Mouse (Mus musculus): ENCODE results near the gene Gpr84.
A peak's percentile ranks its signal among the peaks of the same experiment; 100 is the strongest.
"Not testable (repeated sequence)": the region's sequence is repeated elsewhere in the genome, so short reads cannot be mapped to it uniquely, and the experiment has no call there.

Gpr84 gene

DNA sequence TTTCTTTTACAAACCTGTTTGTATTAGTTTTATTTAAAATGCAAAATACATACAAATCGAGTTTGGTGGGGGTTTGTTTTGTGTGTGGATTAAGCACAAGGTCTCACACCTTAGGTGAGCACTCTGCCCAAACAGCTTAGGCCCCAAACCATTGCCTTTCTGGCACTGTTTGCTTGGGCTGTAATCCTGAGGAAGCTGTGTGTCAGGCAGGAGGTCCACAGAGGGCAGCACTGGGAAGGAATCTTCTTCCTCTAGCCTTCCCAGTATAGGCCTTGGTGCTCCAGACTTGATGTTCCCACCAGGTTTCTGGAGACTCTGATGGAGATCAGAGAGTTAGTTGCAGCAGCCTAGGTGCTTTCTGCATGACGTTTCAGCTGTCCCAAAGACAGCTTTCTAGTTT is 25.8 kb downstream of the Gpr84 start:
- DNase-seq, result no peak

DNA sequence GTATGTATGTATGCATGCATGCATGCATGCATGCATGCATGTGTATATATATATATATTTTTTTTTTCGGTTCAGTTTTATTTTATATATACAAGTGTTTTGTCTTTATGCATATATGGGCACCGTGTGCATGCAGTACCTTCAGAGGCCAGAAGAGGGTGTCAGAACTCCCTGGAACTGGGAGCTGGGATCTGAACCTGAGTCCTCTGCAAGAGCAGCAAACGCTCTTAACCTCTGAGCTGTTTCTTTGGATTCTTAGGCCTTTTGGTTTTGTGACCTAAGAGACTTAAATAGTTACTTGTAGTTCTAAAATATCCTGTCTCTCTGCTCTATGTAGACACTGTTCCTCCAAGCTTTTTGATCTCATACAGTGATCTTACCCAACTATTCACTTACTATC is 26.3 kb downstream of the Gpr84 start:
- DNase-seq, result peak; percentile 67

DNA sequence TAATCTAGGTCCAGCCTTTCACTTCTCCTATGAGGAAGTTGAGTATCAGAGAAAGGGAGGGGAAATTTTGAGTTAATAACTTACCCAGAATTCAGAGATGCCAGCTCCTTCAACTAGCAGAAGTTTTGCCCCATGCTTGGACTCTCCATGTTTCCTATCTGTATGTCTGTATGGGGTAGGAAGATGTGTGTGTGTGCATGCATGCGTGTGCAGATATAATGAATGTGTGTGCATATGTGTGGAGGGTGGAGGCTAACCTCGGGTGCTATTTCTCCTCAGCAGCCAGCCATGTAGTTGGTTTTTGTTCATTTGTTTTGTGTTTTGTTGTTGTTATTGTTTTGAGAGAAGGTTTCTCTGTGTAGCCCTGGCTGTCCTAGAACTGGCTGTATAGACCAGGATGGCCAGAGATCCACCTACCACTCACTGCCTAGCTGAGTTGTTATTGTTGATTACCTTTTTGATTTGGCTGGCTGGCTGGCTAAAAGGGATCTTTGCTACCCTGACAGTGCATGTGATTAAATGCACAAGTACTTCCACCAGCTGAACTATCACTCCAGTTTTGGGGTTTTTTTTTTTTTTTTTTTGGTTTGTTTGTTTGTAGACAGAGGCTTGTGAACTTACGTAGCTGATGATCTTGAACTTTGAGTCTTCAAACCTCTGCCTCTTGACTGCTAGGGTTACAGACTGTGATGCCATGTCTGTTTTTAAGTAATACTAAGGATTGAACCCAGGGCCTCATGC is 28.8 kb downstream of the Gpr84 start:
- no peak for DNase-seq

DNA sequence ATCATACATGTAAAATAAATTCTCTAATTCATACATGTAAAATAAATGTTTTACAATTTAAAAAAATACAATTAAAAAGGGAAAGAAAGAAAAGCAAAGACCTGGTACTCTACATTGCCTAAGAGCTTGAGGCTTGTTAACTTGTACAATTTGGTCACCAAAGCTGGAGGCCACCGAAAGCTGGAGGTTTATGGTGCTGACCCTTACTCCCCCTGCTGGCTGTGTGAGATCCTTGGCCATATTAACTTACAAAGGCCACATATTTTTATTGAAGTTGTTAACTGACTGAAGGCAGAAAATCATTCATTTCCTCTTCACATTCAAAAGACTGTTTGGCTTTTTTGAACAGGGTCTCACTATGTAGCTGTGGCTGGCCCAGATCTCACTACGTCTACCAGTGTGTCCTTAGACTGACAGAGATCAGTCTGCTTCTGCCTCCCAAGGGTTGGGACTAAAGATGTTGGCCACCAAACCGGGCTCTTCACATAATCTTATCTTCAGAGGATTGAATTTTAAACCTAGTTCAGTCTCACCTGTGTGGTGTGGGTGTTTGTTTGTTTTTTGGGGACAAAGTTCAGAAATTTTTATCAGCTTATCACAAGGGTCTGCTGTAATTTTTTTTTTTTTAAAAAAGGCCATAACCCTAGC is 29.5 kb downstream of the Gpr84 start:
- peak; percentile 81 for DNase-seq

DNA sequence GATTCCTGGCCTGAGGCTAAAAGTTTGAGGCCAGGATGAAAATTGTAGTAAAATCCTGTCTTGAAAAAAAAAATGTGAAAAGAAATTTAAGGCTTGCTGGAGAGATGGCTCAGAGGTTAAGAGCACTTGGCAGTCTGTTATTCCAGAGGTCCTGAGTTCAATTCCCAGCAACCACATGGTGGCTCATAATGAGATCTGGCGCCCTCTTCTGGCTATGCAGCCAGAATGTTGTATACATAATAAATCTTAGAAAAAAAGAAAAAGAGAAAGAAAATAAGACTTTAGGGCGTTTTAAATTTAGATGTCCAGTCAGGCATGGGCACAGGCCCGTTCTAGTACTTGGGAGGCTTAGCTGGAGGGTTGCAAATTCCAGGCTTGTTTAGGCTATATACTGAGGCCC is 30.7 kb downstream of the Gpr84 start:
- DNase-seq, result peak; percentile 76

DNA sequence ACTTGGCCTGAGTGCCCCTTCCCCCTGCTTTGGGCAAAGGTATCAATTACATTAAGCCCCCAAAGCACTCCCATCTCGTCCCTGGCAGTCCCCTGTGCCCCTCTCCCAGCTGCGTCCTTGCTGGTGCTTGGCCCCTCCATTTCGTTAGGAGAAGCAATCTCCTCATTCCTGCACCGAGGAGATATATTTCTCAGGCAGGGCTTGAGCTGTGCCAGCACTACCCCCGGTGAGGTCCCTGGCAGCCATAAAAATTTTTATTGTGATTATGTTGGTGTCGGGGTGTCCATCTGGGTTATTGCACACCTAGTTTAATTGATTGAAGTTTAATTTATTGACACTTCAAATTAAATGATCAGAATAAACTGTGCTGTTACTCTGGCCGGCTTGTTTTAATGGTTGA is 32.5 kb downstream of the Gpr84 start:
- no peak for DNase-seq

DNA sequence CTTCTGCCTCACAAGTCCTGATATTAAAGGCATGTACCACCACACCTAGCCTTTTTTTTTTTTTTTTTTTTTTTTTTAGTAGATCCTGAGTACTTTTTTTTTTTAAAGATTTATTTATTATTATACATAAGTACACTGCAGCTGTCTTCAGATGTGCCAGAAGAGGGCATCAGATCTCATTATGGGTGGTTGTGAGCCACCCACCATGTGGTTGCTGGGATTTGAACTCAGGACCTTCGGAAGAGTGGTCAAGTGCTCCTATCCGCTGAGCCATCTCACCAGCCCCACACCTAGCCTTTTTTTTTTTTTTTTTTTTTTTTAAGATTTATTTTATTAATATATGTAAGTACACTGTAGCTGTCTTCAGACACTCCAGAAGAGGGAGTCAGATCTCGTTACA is 34.5 kb downstream of the Gpr84 start:
- DNase-seq, result not testable (repeated sequence)

DNA sequence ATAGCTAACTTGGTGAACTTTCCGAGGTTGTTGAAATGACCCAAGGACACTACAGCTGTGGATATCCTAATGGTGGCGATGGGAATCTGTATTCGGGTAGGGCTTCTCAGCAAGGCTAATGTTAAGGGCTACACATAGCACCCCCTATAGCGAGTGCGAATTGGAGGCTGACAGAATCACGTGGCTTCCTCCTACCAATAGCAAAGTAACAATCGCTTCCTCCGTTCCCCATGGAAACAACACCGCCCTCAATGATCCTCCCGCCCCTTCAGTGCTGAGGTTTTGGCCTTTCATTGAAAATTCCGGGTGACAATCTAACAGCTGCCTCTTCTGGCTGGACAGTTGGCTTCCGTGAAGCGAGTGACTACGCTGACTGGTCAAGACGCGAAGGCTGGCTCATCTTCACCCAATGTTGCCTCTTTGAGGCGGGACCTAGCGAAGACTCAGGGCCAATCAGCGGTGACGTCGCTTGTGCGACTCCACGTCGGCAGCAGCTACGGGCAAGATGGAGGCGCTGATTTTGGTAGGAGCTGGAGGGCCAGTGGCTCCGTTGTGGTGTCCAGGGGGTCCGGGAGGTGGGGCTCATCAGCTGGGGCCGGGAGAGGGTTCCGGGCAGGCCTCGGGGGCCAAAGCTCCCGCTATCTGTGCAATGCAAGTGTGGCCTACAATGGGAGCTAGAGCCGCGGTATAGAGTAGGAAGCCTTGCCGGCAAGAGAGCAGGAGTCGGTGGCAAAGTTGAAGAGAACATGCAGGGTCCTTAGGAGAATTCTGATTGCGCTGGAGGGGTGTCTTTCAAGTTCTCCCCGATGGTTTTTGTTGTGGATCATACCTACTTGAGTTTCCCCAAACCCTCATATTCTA is 37.8 kb downstream of the Gpr84 start, which contains the start of gene Copz1:
Copz1 (plus strand) TSS at position 296 of the 861 bp plus-strand sequence.
- peak; percentile 96 for DNase-seq

DNA sequence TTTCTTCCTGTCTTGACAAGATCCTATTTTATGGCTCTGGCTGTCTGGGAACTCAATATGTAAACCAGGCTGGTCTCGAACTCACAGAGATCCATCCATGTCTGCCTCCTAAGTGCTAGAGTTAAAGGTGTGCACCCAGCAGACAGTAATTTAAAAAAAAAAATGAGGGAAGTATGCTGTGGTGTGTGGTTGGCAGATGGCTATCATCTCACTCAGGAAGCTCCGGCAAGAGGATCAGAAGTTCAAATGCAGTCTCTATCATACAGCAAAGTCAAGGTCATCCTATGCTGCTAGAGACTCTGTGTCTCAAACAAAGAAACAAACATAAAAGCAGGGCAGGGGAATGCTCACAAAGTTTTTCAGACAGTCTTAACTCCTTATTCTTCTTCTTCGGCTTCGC is 41.5 kb downstream of the Gpr84 start:
- no peak for DNase-seq

DNA sequence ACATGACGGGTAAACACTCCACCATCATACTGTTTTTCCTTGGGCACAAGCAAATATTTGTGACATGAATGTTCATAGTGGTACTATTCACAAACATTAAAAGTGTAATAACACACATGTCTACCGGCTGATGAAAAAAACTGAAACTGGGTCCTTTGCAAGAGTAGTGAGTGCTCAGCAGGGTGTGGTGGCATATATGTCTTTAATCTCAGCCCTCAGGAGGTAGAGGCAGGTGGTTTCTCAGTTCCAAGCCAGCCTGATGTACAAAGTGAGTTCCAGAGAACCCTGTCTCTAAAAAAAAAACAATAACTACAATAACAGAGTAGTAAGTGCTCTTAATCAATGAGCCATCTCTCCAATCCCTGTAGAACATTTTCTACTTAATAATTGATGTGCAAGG is 45.6 kb downstream of the Gpr84 start:
- DNase-seq, result no peak

DNA sequence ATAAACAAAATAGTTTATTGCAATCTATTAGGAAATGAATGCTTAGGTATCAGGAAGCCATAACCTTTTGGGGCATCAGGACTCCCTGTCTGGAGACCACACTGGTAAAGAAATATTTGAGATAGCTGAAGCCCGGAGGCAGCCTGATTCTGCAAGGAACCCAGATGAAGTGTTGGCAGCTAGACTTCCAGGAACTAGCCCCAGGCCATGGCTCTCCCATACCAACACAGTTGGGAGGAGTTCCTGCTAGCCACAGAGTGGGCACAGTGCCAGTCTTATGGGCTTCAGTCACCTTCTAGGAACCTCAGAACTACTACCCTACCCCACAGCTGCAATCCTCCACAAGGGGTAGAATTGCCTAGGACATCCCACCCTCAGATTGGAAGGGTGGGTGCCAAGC is 50.4 kb downstream of the Gpr84 start:
- DNase-seq, result peak; percentile 57

DNA sequence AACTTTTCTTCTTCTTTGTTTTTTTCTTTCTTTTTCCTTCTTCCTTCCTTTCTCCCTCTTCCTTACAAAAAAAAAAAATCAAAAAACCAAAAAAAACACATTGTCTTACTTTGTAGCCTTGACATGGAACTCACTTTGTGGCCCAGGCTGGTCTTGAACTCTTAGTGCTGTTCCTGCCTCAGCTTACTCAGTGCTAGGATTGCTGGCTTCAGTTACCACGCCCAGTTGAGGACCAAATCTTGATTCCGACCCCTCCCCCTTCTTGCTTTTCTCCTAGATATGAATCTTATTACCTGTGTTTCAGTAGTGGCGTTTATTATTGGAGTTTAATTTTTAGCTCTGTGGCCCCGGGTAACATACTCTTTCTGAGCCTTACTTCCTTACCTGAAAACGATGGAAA is 51.2 kb downstream of the Gpr84 start:
- DNase-seq, result peak; percentile 68

Data from liver (tissue).